9 mouse cellular contexts compared by ENCODE assay signal in the genomic region with DNA sequence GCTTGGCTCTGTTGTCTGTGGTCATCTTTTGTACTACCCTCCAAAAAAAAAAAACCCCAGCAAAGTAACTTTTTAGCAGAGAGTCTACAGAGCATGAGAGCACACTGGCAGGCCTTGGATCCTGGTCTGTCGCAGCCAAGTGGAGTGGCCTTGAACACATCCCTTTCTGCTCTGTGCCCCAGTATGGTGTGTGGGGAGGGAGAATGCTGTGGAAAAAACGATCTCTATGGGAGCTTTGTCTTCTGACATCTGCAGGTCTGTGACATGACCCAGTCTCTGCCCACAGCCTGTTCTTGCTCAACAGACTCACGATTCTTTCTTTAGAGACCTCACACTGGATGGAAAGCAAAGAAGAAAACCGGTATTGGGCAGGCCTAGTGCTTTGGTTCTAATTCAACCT. TPM values are rescaled to one million over a fixed set of nuclear protein-coding genes. Genes with fewer than 3 reads are reported as not detected.
DNase-seq lines count a peak whose midpoint lies in the region; ATAC-seq and TF ChIP-seq lines count a peak whose summit lies in the region.
"Had no signal": no experiment of that assay in that cellular context is flagged by ENCODE, and none has a peak within 500 bp of the region (broad histone marks: within the 10 kb centered on the region; RNA-seq: fewer than 3 reads in every experiment).

No protein-coding gene starts in this region.

- peak overlapping the region; percentile 94 for H3K27ac ChIP-seq in heart, adult 2 months
- H3K27ac ChIP-seq in ES-Bruce4 (ENCODE audit: insufficient read depth, low read length), result 0 out of 2 replicates have a peak overlapping the region, but pooled peaks have one; percentile 3
- peak overlapping the region; percentile 89; the same call in 1 of the 2 replicates for H3K27ac ChIP-seq in forebrain, embryonic 13.5 days
- H3K27ac ChIP-seq in liver, embryonic 13.5 days, result peak overlapping the region; percentile 86; the same call in 1 of the 2 replicates

- no peak for DNase-seq in heart, adult 2 months
- no peak for DNase-seq in heart, adult 9 months (ENCODE audit: low spot score in 2 of 2)
- DNase-seq in liver, embryonic 13.5 days, result no peak
- DNase-seq in right cerebral cortex, adult 18-20 months, result no peak
- DNase-seq in B cell, adult 2 months, result no peak
- DNase-seq in layer of hippocampus, adult 8-10 months (ENCODE audit: low spot score in 2 of 2), result no peak

- no peak for TF ChIP-seq POLR2A in heart, adult 2 months (IDR thresholded peaks at IDR 0.05; ENCODE audit: insufficient read depth, low read depth, low read length)
- no peak for TF ChIP-seq POLR2A in ES-Bruce4 (IDR thresholded peaks at IDR 0.05; ENCODE audit: insufficient read depth, low read length)

- peak overlapping the region; percentile 93 for H3K4me2 ChIP-seq in forebrain, embryonic 13.5 days
- peak overlapping the region; percentile 99 for H3K4me2 ChIP-seq in liver, embryonic 13.5 days

- no peaks in the 10 kb centered on the region for H3K27me3 ChIP-seq in heart, adult 2 months (ENCODE audit: control insufficient read depth, insufficient read depth, low read length)
- no peaks in the 10 kb centered on the region for H3K27me3 ChIP-seq in ES-Bruce4 (ENCODE audit: control insufficient read depth, insufficient read depth, low read length, poor library complexity, severe bottlenecking)
- no peaks in the 10 kb centered on the region for H3K27me3 ChIP-seq in forebrain, embryonic 13.5 days
- H3K27me3 ChIP-seq in liver, embryonic 13.5 days, result no peaks in the 10 kb centered on the region
- H3K27me3 ChIP-seq: CH12.LX had no signal

- no peak overlapping the region for H3K9ac ChIP-seq in heart, adult 2 months (ENCODE audit: low read depth, low read length)
- H3K9ac ChIP-seq in ES-Bruce4 (ENCODE audit: low read depth, poor library complexity, severe bottlenecking), result no peak overlapping the region; the same call in 1 of the 2 replicates
- H3K9ac ChIP-seq in forebrain, embryonic 13.5 days, result peak overlapping the region; percentile 90
- 0 out of 2 replicates have a peak overlapping the region, but pooled peaks have one; percentile 90 for H3K9ac ChIP-seq in liver, embryonic 13.5 days

- TF ChIP-seq EP300 in heart, adult 2 months (IDR thresholded peaks at IDR 0.05; ENCODE audit: insufficient read depth, low read depth, low read length), result no peak
- TF ChIP-seq EP300 in ES-Bruce4 (IDR thresholded peaks at IDR 0.05; ENCODE audit: insufficient read depth, low read depth, low read length), result no peak

- peaks cover 8% of the 10 kb centered on the region for H3K4me1 ChIP-seq in heart, adult 2 months (ENCODE audit: control insufficient read depth, insufficient read depth, low read length)
- H3K4me1 ChIP-seq in ES-Bruce4 (ENCODE audit: control insufficient read depth, insufficient read depth, low read length), result peaks cover 4% of the 10 kb centered on the region
- H3K4me1 ChIP-seq in forebrain, embryonic 13.5 days, result peaks cover 34% of the 10 kb centered on the region
- peaks cover 60% of the 10 kb centered on the region for H3K4me1 ChIP-seq in liver, embryonic 13.5 days (replicated peaks)

- TF ChIP-seq CTCF in heart, adult 2 months (IDR thresholded peaks at IDR 0.05), result no peak
- TF ChIP-seq CTCF in ES-Bruce4 (IDR thresholded peaks at IDR 0.05; ENCODE audit: low read depth, low read length), result no peak

- intact Hi-C loops in heart, adult 2 months (cut with DNase I), result loop anchor here (2.0 kb wide), 2 partner anchors 16 to 38 kb away; a partner anchor contains a TSS

- no peaks in the 10 kb centered on the region; the same call in 1 of the 2 replicates for H3K79me2 ChIP-seq in heart, adult 2 months (replicated peaks; ENCODE audit: control insufficient read depth, insufficient read depth, low read length)

- ATAC-seq in forebrain, embryonic 13.5 days, result no peak
- no peak for ATAC-seq in liver, embryonic 13.5 days (ENCODE audit: low read depth)

- H3K36me3 ChIP-seq in heart, adult 2 months (ENCODE audit: control insufficient read depth, insufficient read depth, low read length), result peaks cover 6% of the 10 kb centered on the region; the same call in 1 of the 2 replicates
- H3K36me3 ChIP-seq in ES-Bruce4 (ENCODE audit: control insufficient read depth, insufficient read depth, low read length, poor library complexity, severe bottlenecking), result peaks cover 17% of the 10 kb centered on the region
- peaks cover 42% of the 10 kb centered on the region for H3K36me3 ChIP-seq in forebrain, embryonic 13.5 days (ENCODE audit: poor library complexity, severe bottlenecking)
- H3K36me3 ChIP-seq in liver, embryonic 13.5 days, result peaks cover 30% of the 10 kb centered on the region

- WGBS in heart, adult 2 months, result 47% methylated on average over 4 of the region's 4 CpGs
- WGBS in forebrain, embryonic 13.5 days, result 78% methylated on average over 4 of the region's 4 CpGs
- 46% methylated on average over 4 of the region's 4 CpGs for WGBS in liver, embryonic 13.5 days (ENCODE audit: insufficient replicate concordance)

- H3K9me3 ChIP-seq in ES-Bruce4 (replicated peaks; ENCODE audit: control insufficient read depth, insufficient read depth, low read length, poor library complexity, severe bottlenecking), result no peaks in the 10 kb centered on the region
- no peaks in the 10 kb centered on the region for H3K9me3 ChIP-seq in forebrain, embryonic 13.5 days (replicated peaks)
- H3K9me3 ChIP-seq in liver, embryonic 13.5 days (replicated peaks), result no peaks in the 10 kb centered on the region

- H3K4me3 ChIP-seq in heart, adult 2 months, result peak overlapping the region; percentile 81; the same call in 1 of the 2 replicates
- H3K4me3 ChIP-seq in ES-Bruce4 (ENCODE audit: low read depth, low read length), result no peak overlapping the region
- H3K4me3 ChIP-seq in forebrain, embryonic 13.5 days, result peak overlapping the region; percentile 81
- no peak overlapping the region for H3K4me3 ChIP-seq in liver, embryonic 13.5 days (replicated peaks)

RNA-seq across cellular contexts. Expression of a gene that starts 1.6 kb away (rescaled TPM):
- total RNA-seq in heart, adult 2 months (2021), result 10 to 100 TPM; 45.9 to 53.1 TPM
- polyA plus RNA-seq in heart, adult 2 months (2012; rRNA removed), result 111 and 120 TPM in 2 replicates
- 102 and 121 TPM in 2 replicates for polyA plus RNA-seq in ES-Bruce4 (2011; ENCODE audit: insufficient read depth, insufficient read length, low read depth, missing spikeins)
- polyA plus RNA-seq in forebrain, embryonic 13.5 days (2015; fragmentation: Nextera tagmentation; extraction: Ambion mirVana), result 75.3 and 78.3 TPM in 2 replicates
- polyA plus RNA-seq in liver, embryonic 13.5 days (2015; fragmentation: Nextera tagmentation; extraction: Ambion mirVana), result 19.0 and 19.3 TPM in 2 replicates
- total RNA-seq in layer of hippocampus, adult 8-10 months (2022), result 100 to 1,000 TPM; 165 to 197 (median 178) TPM

RNA-seq across cellular contexts. Expression of a gene that starts 5.2 kb away (rescaled TPM):
- 1 to 10 TPM; 1.3 TPM for total RNA-seq in heart, adult 2 months (2021)
- polyA plus RNA-seq in heart, adult 2 months (2012; rRNA removed), result 4.3 and 75.7 TPM in 2 replicates
- polyA plus RNA-seq in ES-Bruce4 (2011; ENCODE audit: insufficient read depth, insufficient read length, low read depth, missing spikeins), result 1.8 and 3.6 TPM in 2 replicates
- 1.7 and 2.8 TPM in 2 replicates for polyA plus RNA-seq in forebrain, embryonic 13.5 days (2015; fragmentation: Nextera tagmentation; extraction: Ambion mirVana)
- 0.37 and 0.64 TPM in 2 replicates for polyA plus RNA-seq in liver, embryonic 13.5 days (2015; fragmentation: Nextera tagmentation; extraction: Ambion mirVana)
- 1 to 10 TPM; 4.4 to 7.9 (median 5.0) TPM for total RNA-seq in layer of hippocampus, adult 8-10 months (2022)

RNA-seq across cellular contexts. Expression of a gene that starts 15.8 kb away (rescaled TPM):
- total RNA-seq in heart, adult 2 months (2021), result 10 to 100 TPM; 60.2 to 89.9 TPM
- polyA plus RNA-seq in heart, adult 2 months (2012; rRNA removed), result 115 and 144 TPM in 2 replicates
- polyA plus RNA-seq in ES-Bruce4 (2011; ENCODE audit: insufficient read depth, insufficient read length, low read depth, missing spikeins), result 56.8 and 62.1 TPM in 2 replicates
- 124 and 143 TPM in 2 replicates for polyA plus RNA-seq in forebrain, embryonic 13.5 days (2015; fragmentation: Nextera tagmentation; extraction: Ambion mirVana)
- 68.4 and 77.3 TPM in 2 replicates for polyA plus RNA-seq in liver, embryonic 13.5 days (2015; fragmentation: Nextera tagmentation; extraction: Ambion mirVana)
- total RNA-seq in layer of hippocampus, adult 8-10 months (2022), result 100 to 1,000 TPM; 236 to 283 (median 255) TPM

RNA-seq across cellular contexts. Expression of a gene that starts 20.3 kb away (rescaled TPM):
- total RNA-seq in heart, adult 2 months (2021), result under 1 TPM; 0.44 to 0.66 TPM
- polyA plus RNA-seq in heart, adult 2 months (2012; rRNA removed), result 2.3 and 2.9 TPM in 2 replicates
- 1.7 TPM in 2 replicates for polyA plus RNA-seq in ES-Bruce4 (2011; ENCODE audit: insufficient read depth, insufficient read length, low read depth, missing spikeins)
- polyA plus RNA-seq in forebrain, embryonic 13.5 days (2015; fragmentation: Nextera tagmentation; extraction: Ambion mirVana), result 0.43 and 0.55 TPM in 2 replicates
- 0.35 and 0.45 TPM in 2 replicates for polyA plus RNA-seq in liver, embryonic 13.5 days (2015; fragmentation: Nextera tagmentation; extraction: Ambion mirVana)
- 1 to 10 TPM in 3 of 4 experiments, under 1 TPM in 1; 0.43 to 1.5 (median 1.2) TPM for total RNA-seq in layer of hippocampus, adult 8-10 months (2022)

RNA-seq across cellular contexts. Expression of a gene that starts 31.3 kb away (rescaled TPM):
- total RNA-seq in heart, adult 2 months (2021), result 10 to 100 TPM; 31.8 to 31.9 TPM
- polyA plus RNA-seq in heart, adult 2 months (2012; rRNA removed), result 65.6 and 99.5 TPM in 2 replicates
- polyA plus RNA-seq in ES-Bruce4 (2011; ENCODE audit: insufficient read depth, insufficient read length, low read depth, missing spikeins), result 111 and 127 TPM in 2 replicates
- 246 and 258 TPM in 2 replicates for polyA plus RNA-seq in forebrain, embryonic 13.5 days (2015; fragmentation: Nextera tagmentation; extraction: Ambion mirVana)
- polyA plus RNA-seq in liver, embryonic 13.5 days (2015; fragmentation: Nextera tagmentation; extraction: Ambion mirVana), result 133 and 141 TPM in 2 replicates
- total RNA-seq in layer of hippocampus, adult 8-10 months (2022), result 10 to 100 TPM; 49.5 to 55.7 (median 51.9) TPM

Comparison
In these comparisons a context has a peak if more than half of its experiments do, and no peak if none do; other contexts are left out.
1. H3K27ac ChIP-seq: peak in every context shown above with its lines; median percentile 94 in heart, adult 2 months; 89 in forebrain, embryonic 13.5 days; 86 in liver, embryonic 13.5 days; 3 in ES-Bruce4.
2. H3K4me3 ChIP-seq: peak in heart, adult 2 months (single experiment) and forebrain, embryonic 13.5 days (single experiment); none in ES-Bruce4 (single experiment) and liver, embryonic 13.5 days (single experiment).
3. H3K9ac ChIP-seq: peak in forebrain, embryonic 13.5 days (single experiment) and liver, embryonic 13.5 days (single experiment); none in heart, adult 2 months (single experiment) and ES-Bruce4 (single experiment).